Mouse (Mus musculus) G1E (cell line): ENCODE measurements around the gene Slc25a47. TPM values are rescaled to one million over a fixed set of nuclear protein-coding genes. Genes with fewer than 3 reads are reported as not detected.

Experiments
- ATAC-seq: 2 replicates; pipeline ENCODE4 v1.8.0; 2016; ENCODE audit warnings: mild to moderate bottlenecking; ENCODE audit not compliant: insufficient number of reproducible peaks, poor library complexity, low FRiP score, severe bottlenecking; ENCODE audit errors: extremely low read depth
- DNase-seq: peaks from one replicate; pipeline ENCODE4 v3.0.0; 2012; ENCODE audit warnings: low spot score
- H3K27me3 ChIP-seq: 2 replicates; pipeline ENCODE4 v1.6.1; 2012; ENCODE audit warnings: mild to moderate bottlenecking, low read length, inconsistent platforms; ENCODE audit not compliant: insufficient read depth
- H3K36me3 ChIP-seq: replicated peaks from 2 replicates; pipeline ENCODE3; 2012; ENCODE audit warnings: mild to moderate bottlenecking, inconsistent platforms
- H3K4me1 ChIP-seq: 2 replicates; pipeline ENCODE4 v1.6.1; 2012; ENCODE audit warnings: low read depth, low read length, inconsistent platforms, mixed read lengths; ENCODE audit not compliant: insufficient read depth
- H3K4me3 ChIP-seq: 2 replicates; pipeline ENCODE4 v1.5.1; 2012; ENCODE audit warnings: low read depth, mild to moderate bottlenecking, inconsistent platforms, low read length, moderate library complexity, mixed read lengths
- H3K9me3 ChIP-seq: replicated peaks from 2 replicates; pipeline ENCODE4 v1.6.1; 2012; ENCODE audit warnings: inconsistent platforms
- CTCF ChIP-seq: IDR thresholded peaks from 2 replicates; pipeline ENCODE4 v1.5.1; 2012; ENCODE audit warnings: low read depth, low read length, inconsistent platforms, mixed read lengths
- GATA1 ChIP-seq: IDR thresholded peaks from 2 replicates; pipeline ENCODE4 v1.6.1; 2012; ENCODE audit warnings: borderline replicate concordance, low read length, inconsistent platforms, mixed read lengths
- GATA2 ChIP-seq: IDR thresholded peaks from 2 replicates; pipeline ENCODE4 v1.6.1; 2012; ENCODE audit warnings: low read depth, low read length, inconsistent platforms, borderline replicate concordance
- POLR2AphosphoS5 ChIP-seq: IDR thresholded peaks from 2 replicates; pipeline ENCODE4 v1.6.1; 2012; ENCODE audit warnings: low read depth, low read length, inconsistent platforms; ENCODE audit not compliant: insufficient replicate concordance
- TAL1 ChIP-seq: conservative IDR thresholded peaks from 2 replicates; pipeline ENCODE4 v1.6.1; 2012; ENCODE audit warnings: low read depth, low read length, inconsistent platforms, mixed read lengths
- polyA plus RNA-seq: library from polyadenylated mRNA; stranded (reverse); fragments of >175 nt; gene quantifications from 2 replicates; pipeline ENCODE4 v1.2.3, GENCODE M21; 2012
- total RNA-seq, 2 experiments: library from RNA; stranded (forward) in 1 of 2; stranded (reverse) in 1 of 2; fragments of 200-1000 nt in 1 of 2; fragments of >200 nt in 1 of 2; fragmentation: Nextera tagmentation in 1 of 2; gene quantifications; 2 replicates each; pipeline ENCODE4 v1.2.3; 2014 to 2017

The Slc25a47 gene
- total and polyA plus RNA-seq, 3 experiments = 0.65 to 4.6 (median 4.2) TPM

GRCm38 (mm10) chr12:108824225-108824874 is 11.5 kb upstream of the Slc25a47 start:
- Histone ChIP-seq H3K4me1 (peaks cover 7% of the 10 kb centered on the region; the same call in 1 of the 2 replicates), H3K4me3 (no peak overlapping the region), H3K36me3 (peaks cover 91% of the 10 kb centered on the region), H3K9me3 (peaks cover 7% of the 10 kb centered on the region; the same call in 1 of the 2 replicates), H3K27me3 (no peaks in the 10 kb centered on the region)
- DNase-seq = no peak
- TF ChIP-seq GATA2 = no peak
- ATAC-seq = no peak

DNA sequence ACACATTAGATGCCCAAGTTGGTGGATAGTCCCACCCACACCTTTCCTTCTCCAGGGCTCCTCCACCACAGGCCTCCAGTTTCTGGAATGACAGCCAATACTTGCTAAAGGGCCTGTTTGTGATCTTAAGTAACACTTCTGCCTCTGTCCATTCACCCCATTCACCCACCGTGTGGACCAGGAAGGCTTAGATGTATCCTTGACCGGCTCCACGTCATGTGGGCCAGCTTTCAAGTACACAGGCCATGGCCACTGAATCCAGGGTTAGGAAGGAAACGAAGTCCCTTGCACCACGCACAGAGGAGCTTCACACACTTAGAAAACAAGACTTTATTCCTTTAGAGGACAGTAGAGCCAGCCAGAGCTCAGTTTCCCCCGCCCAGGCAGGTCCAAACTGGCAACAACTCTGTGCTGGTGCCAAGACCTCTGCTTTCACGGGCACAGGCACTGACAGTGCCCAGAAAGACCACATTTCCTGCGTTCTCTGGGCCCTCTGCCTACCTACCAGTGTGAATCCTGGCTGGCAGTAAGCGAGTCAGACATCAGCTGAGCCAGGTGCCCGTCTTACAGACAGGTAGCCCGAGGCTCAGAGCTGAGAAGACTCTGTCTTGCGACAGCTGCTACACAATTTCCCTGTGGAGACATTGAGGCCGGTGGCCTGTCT is 10.2 kb upstream of the Slc25a47 start:
- H3K36me3 ChIP-seq = peaks cover 90% of the 10 kb centered on the region
- H3K9me3 ChIP-seq = peaks cover 7% of the 10 kb centered on the region; the same call in 1 of the 2 replicates
- TF ChIP-seq CTCF = no peak
- no peak for TF ChIP-seq GATA2
- no peak for TF ChIP-seq GATA1
- no peak for TF ChIP-seq POLR2AphosphoS5
- no peak for TF ChIP-seq TAL1
- H3K4me3 ChIP-seq = no peak overlapping the region
- no peaks in the 10 kb centered on the region; the same call in 1 of the 2 replicates for H3K4me1 ChIP-seq
- no peak for ATAC-seq
- no peaks in the 10 kb centered on the region for H3K27me3 ChIP-seq
- DNase-seq = no peak

GRCm38 (mm10) chr12:108826282-108826957 is 9.4 kb upstream of the Slc25a47 start:
- Histone ChIP-seq H3K9me3 (peaks cover 7% of the 10 kb centered on the region; the same call in 1 of the 2 replicates), H3K36me3 (peaks cover 89% of the 10 kb centered on the region), H3K4me3 (peak overlapping the region; percentile 3; the same call in 1 of the 2 replicates), H3K4me1 (no peaks in the 10 kb centered on the region; the same call in 1 of the 2 replicates), H3K27me3 (no peaks in the 10 kb centered on the region)
- TF ChIP-seq CTCF (no peak), TAL1 (no peak), POLR2AphosphoS5 (no peak)
- no peak for DNase-seq
- ATAC-seq = no peak

GRCm38 (mm10) chr12:108826958-108827535 is 8.8 kb upstream of the Slc25a47 start:
- peaks cover 7% of the 10 kb centered on the region; the same call in 1 of the 2 replicates for H3K9me3 ChIP-seq
- TF ChIP-seq POLR2AphosphoS5 (no peak), GATA1 (no peak), GATA2 (no peak), CTCF (no peak), TAL1 (no peak)
- no peaks in the 10 kb centered on the region for H3K27me3 ChIP-seq
- H3K36me3 ChIP-seq = peaks cover 89% of the 10 kb centered on the region
- no peaks in the 10 kb centered on the region; the same call in 1 of the 2 replicates for H3K4me1 ChIP-seq
- no peak for ATAC-seq
- peak overlapping the region; percentile 3; the same call in 1 of the 2 replicates for H3K4me3 ChIP-seq
- DNase-seq = no peak

DNA sequence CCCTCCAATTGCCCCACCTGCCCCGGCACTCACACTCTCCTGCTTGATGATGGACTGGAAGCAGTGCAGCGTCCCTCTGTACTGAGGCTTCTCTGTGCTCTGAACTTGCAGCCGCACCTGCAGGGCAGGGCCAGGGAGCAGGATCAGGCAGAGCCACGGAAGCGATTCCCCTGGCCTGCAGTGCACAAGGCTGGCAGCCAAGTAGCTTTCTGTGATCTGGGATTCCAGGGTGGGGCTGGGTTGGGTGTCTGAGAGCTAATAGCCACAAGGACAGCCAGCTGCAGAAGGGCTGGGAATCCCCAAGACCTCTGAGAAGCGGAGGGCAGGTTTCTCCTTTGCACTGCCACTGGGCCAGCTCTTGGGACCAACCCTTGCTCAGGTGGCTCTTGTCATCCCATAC is 8.2 kb upstream of the Slc25a47 start:
- Histone ChIP-seq H3K27me3 (no peaks in the 10 kb centered on the region), H3K4me3 (no peak overlapping the region), H3K36me3 (peaks cover 91% of the 10 kb centered on the region), H3K9me3 (peaks cover 7% of the 10 kb centered on the region; the same call in 1 of the 2 replicates), H3K4me1 (no peaks in the 10 kb centered on the region; the same call in 1 of the 2 replicates)
- DNase-seq = no peak
- no peak for ATAC-seq
- TF ChIP-seq GATA1 = no peak
- TF ChIP-seq CTCF = no peak
- TF ChIP-seq GATA2 = no peak
- no peak for TF ChIP-seq POLR2AphosphoS5
- no peak for TF ChIP-seq TAL1

DNA sequence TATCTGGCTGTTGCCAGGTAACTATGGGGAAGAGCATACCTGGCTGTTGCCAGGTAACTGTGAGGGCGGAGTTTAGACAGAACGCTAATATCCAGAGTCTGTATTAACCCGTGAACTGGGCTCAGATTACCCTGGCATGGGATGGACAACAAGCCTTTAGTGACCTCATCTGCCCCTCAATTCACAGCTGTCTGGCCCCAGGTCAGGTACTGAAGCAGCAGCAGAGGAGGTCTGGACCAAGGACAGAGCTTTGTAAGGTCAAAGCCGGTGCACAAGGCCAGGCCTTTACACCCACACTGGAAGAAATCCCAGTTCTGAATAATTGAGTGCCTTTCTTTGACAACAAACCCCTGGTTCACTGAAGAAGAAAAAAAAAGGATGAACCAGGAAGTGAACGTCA is 6.2 kb upstream of the Slc25a47 start:
- peaks cover 97% of the 10 kb centered on the region for H3K36me3 ChIP-seq

More for the DNA sequence above, 6.2 kb upstream of the Slc25a47 start:
- peaks cover 7% of the 10 kb centered on the region; the same call in 1 of the 2 replicates for H3K9me3 ChIP-seq
- no peak for TF ChIP-seq GATA2
- no peak for TF ChIP-seq CTCF
- no peak for TF ChIP-seq POLR2AphosphoS5
- no peak for TF ChIP-seq TAL1
- TF ChIP-seq GATA1 = no peak
- H3K4me1 ChIP-seq = no peaks in the 10 kb centered on the region; the same call in 1 of the 2 replicates
- ATAC-seq (no peak), DNase-seq (no peak)
- no peak overlapping the region for H3K4me3 ChIP-seq
- no peaks in the 10 kb centered on the region for H3K27me3 ChIP-seq
